Mouse (Mus musculus) C2C12 (cell line): ENCODE results near the gene Cacnb4. TPM values are rescaled to one million over a fixed set of nuclear protein-coding genes. Genes with fewer than 3 reads are reported as not detected.

Experiments
- H3K27me3 ChIP-seq: one replicate; pipeline ENCODE4 v1.6.1; 2011; ENCODE audit not compliant: control insufficient read depth, insufficient read depth, insufficient read length
- H3K36me3 ChIP-seq: one replicate; pipeline ENCODE4 v1.6.1; 2011; ENCODE audit not compliant: control insufficient read depth, insufficient read depth
- H3K4me3 ChIP-seq: one replicate; pipeline ENCODE4 v1.5.1; 2011; ENCODE audit warnings: mild to moderate bottlenecking, control low read depth; ENCODE audit not compliant: poor library complexity, insufficient read depth, severe bottlenecking
- H3K79me2 ChIP-seq: one replicate; pipeline ENCODE4 v1.6.1; 2011; ENCODE audit not compliant: control insufficient read depth, insufficient read depth
- H3K79me3 ChIP-seq: one replicate; pipeline ENCODE4 v1.6.1; 2011; ENCODE audit warnings: low read depth, control low read depth
- H3ac ChIP-seq: one replicate; pipeline ENCODE3; 2011; ENCODE audit warnings: low read depth; ENCODE audit not compliant: control insufficient read depth, insufficient read length
- CEBPB ChIP-seq: IDR thresholded peaks from one replicate; pipeline ENCODE4 v1.6.1; 2011; ENCODE audit warnings: low read depth, mild to moderate bottlenecking, control low read depth, moderate library complexity
- CTCF ChIP-seq: IDR thresholded peaks from one replicate; pipeline ENCODE4 v1.5.1; 2011; ENCODE audit not compliant: control insufficient read depth, insufficient read depth, insufficient read length
- FOSL1 ChIP-seq: IDR thresholded peaks from one replicate; pipeline ENCODE4 v1.8.0; 2011; ENCODE audit warnings: mild to moderate bottlenecking, low read length; ENCODE audit not compliant: poor library complexity, insufficient read depth, severe bottlenecking
- MAX ChIP-seq: IDR thresholded peaks from one replicate; pipeline ENCODE4 v1.6.1; 2011; ENCODE audit warnings: mild to moderate bottlenecking, control low read depth
- MYOD1 ChIP-seq: IDR thresholded peaks from one replicate; pipeline ENCODE4 v1.6.1; 2011; ENCODE audit warnings: low read depth; ENCODE audit not compliant: control insufficient read depth, insufficient read length
- MYOG ChIP-seq: IDR thresholded peaks from one replicate; pipeline ENCODE4 v1.6.1; 2011; ENCODE audit not compliant: control insufficient read depth, insufficient read length; ENCODE audit errors: extremely low read depth
- USF1 ChIP-seq: IDR thresholded peaks from one replicate; pipeline ENCODE4 v1.6.1; 2011; ENCODE audit warnings: low read depth, mild to moderate bottlenecking, control low read depth, moderate library complexity
- polyA plus RNA-seq: library from polyadenylated mRNA; unstranded; fragments of >200 nt; fragmentation: generic; extraction: Trizol; gene quantifications from one replicate; pipeline ENCODE4 v1.2.1, GENCODE M21; 2012; ENCODE audit warnings: missing spikeins

Cacnb4 gene
- polyA plus RNA-seq, 1 experiment, result 0.01 TPM

DNA sequence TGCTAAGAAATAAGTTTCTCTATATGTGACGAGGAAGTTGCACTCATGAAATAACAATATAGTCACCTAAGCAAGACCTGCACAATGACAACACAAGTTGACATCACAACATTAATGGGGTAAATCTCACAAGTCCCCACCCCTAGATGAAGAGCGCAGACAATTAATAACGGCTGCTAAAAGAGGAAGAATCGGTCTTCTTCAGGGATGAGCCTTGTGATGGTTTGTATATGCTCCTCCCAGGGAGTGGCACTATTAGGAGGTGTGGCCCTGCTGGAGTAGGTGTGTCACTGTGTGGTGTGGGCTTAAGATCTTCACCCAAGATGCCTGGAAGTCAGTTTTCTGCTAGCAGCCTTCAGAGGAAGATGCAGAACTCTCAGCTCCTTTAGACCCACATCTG is 70.3 kb downstream of the Cacnb4 start:
- TF ChIP-seq USF1, result no peak
- no peak for TF ChIP-seq CEBPB
- no peak for TF ChIP-seq MYOD1
- no peak for TF ChIP-seq CTCF
- no peak for TF ChIP-seq MYOG
- TF ChIP-seq FOSL1, result no peak
- no peak for TF ChIP-seq MAX
- H3K79me2 ChIP-seq, result no peaks in the 10 kb centered on the region
- no peak overlapping the region for H3K4me3 ChIP-seq
- H3K27me3 ChIP-seq, result no peaks in the 10 kb centered on the region
- no peak overlapping the region for H3ac ChIP-seq
- H3K79me3 ChIP-seq, result no peaks in the 10 kb centered on the region
- no peaks in the 10 kb centered on the region for H3K36me3 ChIP-seq

DNA sequence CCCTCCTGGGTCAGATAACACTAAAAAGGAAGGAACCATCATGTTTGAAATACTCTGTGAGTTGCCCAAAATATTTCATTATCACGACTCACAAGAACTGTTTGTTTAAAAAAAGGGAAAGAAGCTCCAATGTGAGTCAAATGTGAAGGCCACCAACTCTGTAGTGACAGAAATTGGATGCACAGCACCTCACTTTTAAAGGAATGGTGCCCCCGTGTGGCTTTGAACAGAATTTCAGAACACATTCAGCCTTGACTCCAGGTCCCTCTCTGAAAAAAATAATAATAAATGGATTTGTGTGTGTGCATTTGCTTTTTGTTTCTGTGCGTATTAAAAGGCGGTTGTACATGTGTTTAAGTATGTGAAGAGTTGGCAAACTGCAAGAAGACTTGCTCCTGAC is 71.3 kb downstream of the Cacnb4 start:
- H3K27me3 ChIP-seq, result no peaks in the 10 kb centered on the region
- no peak overlapping the region for H3ac ChIP-seq
- H3K36me3 ChIP-seq, result no peaks in the 10 kb centered on the region

DNA sequence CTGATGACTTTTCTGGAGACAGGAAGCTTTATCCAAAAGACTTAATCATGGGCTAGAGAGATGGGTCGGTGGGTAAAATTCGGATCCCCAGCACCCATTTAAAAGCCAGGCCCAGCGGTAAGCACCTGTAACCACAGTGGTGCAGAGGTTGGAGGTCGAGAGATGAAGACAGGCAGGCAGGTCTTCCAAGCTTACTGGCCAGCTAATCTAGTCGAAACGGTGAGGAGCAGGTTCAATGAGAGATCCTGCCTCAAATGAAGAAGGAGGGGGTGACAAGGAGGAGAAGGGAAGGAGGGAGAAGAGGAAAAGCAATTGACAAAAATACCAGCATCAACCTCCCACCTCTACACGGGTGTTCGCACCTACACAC is 72.0 kb downstream of the Cacnb4 start:
- no peaks in the 10 kb centered on the region for H3K79me2 ChIP-seq
- H3K36me3 ChIP-seq, result no peaks in the 10 kb centered on the region
- H3ac ChIP-seq, result no peak overlapping the region
- no peaks in the 10 kb centered on the region for H3K79me3 ChIP-seq
- H3K4me3 ChIP-seq, result no peak overlapping the region
- TF ChIP-seq FOSL1 (no peak), MYOG (no peak), CTCF (no peak), MAX (no peak), CEBPB (no peak), USF1 (no peak), MYOD1 (no peak)
- H3K27me3 ChIP-seq, result no peaks in the 10 kb centered on the region

More for the DNA sequence above, 71.3 kb downstream of the Cacnb4 start:
- H3K4me3 ChIP-seq, result no peak overlapping the region
- TF ChIP-seq MYOD1, result no peak
- TF ChIP-seq CTCF, result peak; percentile 29
- no peak for TF ChIP-seq USF1
- no peaks in the 10 kb centered on the region for H3K79me3 ChIP-seq
- H3K79me2 ChIP-seq, result no peaks in the 10 kb centered on the region

DNA sequence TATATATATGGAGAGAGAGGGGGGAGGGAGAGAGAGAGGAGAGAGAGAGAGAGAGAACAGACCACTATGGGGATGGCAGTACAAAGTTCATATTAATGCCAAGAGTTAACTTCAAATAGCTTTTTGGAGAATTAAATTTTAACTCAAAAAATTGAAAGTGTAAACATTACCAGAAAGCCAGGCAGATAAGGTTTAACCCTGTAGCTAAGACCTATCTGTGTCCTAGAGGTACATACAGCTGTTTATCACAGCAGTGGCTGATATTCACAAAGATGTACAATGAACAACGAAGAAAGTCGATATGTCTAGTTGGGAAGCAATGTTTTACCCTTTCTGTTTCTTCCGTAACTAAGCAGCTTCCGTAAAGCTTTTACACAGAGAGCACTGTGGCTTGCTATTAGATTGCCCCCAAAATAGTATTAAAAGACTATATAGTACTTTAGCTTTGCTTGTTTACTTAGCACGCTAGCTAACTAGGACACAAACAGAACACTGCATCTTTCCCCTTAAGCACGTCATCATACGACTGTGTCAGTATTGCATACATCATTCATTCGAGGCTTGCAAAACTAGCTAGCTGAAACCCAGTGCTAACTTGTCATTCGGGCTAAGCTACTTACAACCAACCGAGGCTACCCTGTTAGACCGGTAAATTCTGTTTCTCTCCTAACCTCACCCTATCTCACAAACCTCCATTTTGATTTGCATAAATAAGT is 72.5 kb downstream of the Cacnb4 start:
- Histone ChIP-seq H3K27me3 (no peaks in the 10 kb centered on the region), H3ac (no peak overlapping the region), H3K79me2 (no peaks in the 10 kb centered on the region), H3K36me3 (no peaks in the 10 kb centered on the region), H3K79me3 (no peaks in the 10 kb centered on the region), H3K4me3 (no peak overlapping the region)
- TF ChIP-seq CTCF (no peak), FOSL1 (no peak), MYOD1 (no peak), MYOG (no peak), USF1 (no peak), MAX (no peak)

DNA sequence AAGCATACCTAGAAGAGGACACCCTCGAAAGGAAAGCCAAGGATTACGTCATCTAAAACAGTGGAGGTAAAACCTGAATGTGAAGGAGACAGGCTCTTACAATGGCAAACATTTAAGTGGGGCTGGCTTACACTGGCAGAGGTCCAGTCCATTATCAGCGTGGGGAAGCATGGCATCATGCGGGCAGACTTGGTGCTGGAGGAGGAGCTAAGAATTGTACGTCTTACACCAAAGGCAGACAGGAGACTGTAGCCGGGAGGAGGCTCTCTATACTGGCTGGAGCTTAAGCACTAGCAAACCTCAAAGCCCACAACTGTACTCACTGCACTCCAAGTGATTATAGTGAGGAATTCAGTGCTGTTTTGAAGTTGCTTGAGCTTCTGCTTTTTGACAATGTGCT is 73.2 kb downstream of the Cacnb4 start:
- TF ChIP-seq MYOG (no peak), CEBPB (no peak), MAX (no peak), FOSL1 (no peak), CTCF (no peak), MYOD1 (no peak), USF1 (no peak)
- no peak overlapping the region for H3K4me3 ChIP-seq
- no peaks in the 10 kb centered on the region for H3K36me3 ChIP-seq

DNA sequence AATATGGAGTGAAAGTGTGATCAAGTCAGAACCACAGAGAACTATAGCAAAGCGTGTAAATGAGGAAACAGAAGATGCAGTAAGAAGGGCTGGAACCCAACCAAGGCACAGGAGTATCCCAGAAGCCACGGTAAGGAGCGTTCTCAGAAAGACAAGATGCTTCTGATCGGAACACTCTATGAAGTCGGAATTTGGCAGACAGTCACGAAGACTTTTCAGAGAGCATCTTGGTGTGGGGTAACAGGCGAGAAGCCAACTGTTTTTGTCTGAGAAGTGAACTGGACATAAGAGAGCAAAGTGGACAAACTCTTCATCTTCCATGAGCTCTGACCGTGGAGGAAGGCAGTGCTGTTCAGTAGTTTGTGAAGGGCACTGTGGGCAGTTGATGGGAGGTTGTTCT is 73.7 kb downstream of the Cacnb4 start:
- no peak for TF ChIP-seq MAX
- TF ChIP-seq USF1, result no peak
- TF ChIP-seq MYOD1, result no peak
- TF ChIP-seq MYOG, result no peak
- no peak for TF ChIP-seq FOSL1
- TF ChIP-seq CTCF, result no peak
- TF ChIP-seq CEBPB, result no peak

More for the DNA sequence above, 73.2 kb downstream of the Cacnb4 start:
- no peaks in the 10 kb centered on the region for H3K27me3 ChIP-seq
- H3K79me2 ChIP-seq, result no peaks in the 10 kb centered on the region
- no peak overlapping the region for H3ac ChIP-seq
- H3K79me3 ChIP-seq, result no peaks in the 10 kb centered on the region

More for the DNA sequence above, 73.7 kb downstream of the Cacnb4 start:
- H3K79me3 ChIP-seq, result no peaks in the 10 kb centered on the region
- H3K4me3 ChIP-seq, result no peak overlapping the region
- H3K27me3 ChIP-seq, result no peaks in the 10 kb centered on the region
- H3ac ChIP-seq, result no peak overlapping the region
- H3K79me2 ChIP-seq, result no peaks in the 10 kb centered on the region
- no peaks in the 10 kb centered on the region for H3K36me3 ChIP-seq
